Mouse (Mus musculus): Measurements from ENCODE around the gene Rab11b.

GRCm38 (mm10) chr17:33781124-33781977, 21.0 kb upstream of the Rab11b start, which contains the start of gene Angptl4:
- peak; percentile 68 for TF ChIP-seq POLR2A (IDR thresholded peaks at IDR 0.05; ENCODE audit: insufficient read length, low read depth)
- peak; percentile 36 for TF ChIP-seq MAX (IDR thresholded peaks at IDR 0.05; ENCODE audit: low read depth)
- TF ChIP-seq USF1 (IDR thresholded peaks at IDR 0.05; ENCODE audit: low read depth) = peak; percentile 41
